Mouse (Mus musculus): ENCODE measurements at regions not wholly inside any gene's neighbourhood (a gene's known extent, or its start where the extent isn't known, plus 50 kb on each side); places are given as distances from the start of the nearest gene placed in this dataset.
A peak's percentile ranks its signal among the peaks of the same experiment; 100 is the strongest.

GRCm38 (mm10) chr4:153542631-153543031 lies 60.0 kb upstream of the Ajap1 start:
- Histone ChIP-seq H3K4me3 (no peak overlapping the region), H3K27ac (no peak overlapping the region), H3K4me1 (replicated peaks) (peaks cover 35% of the 10 kb centered on the region), H3K4me2 (no peak overlapping the region), H3K9me3 (no peaks in the 10 kb centered on the region), H3K9ac (no peak overlapping the region), H3K36me3 (no peaks in the 10 kb centered on the region), H3K27me3 (peaks cover 9% of the 10 kb centered on the region; the same call in 1 of the 2 replicates)
- no peak for ATAC-seq (ENCODE audit: low FRiP score)
- WGBS = 73% methylated on average over 13 of the region's 13 CpGs

GRCm38 (mm10) chr4:153543900-153544648 lies 61.5 kb upstream of the Ajap1 start:
- 46% methylated on average over 24 of the region's 24 CpGs for WGBS
- Histone ChIP-seq H3K4me2 (no peak overlapping the region), H3K27me3 (peaks cover 9% of the 10 kb centered on the region; the same call in 1 of the 2 replicates)

GRCm38 (mm10) chr4:153546709-153547108 lies 64.1 kb upstream of the Ajap1 start:
- no peak for ATAC-seq (ENCODE audit: low FRiP score)
- 83% methylated on average over 7 of the region's 7 CpGs for WGBS
- Histone ChIP-seq H3K36me3 (no peaks in the 10 kb centered on the region), H3K4me3 (no peak overlapping the region), H3K27me3 (peaks cover 9% of the 10 kb centered on the region; the same call in 1 of the 2 replicates), H3K4me1 (replicated peaks) (peaks cover 44% of the 10 kb centered on the region), H3K9ac (no peak overlapping the region), H3K9me3 (no peaks in the 10 kb centered on the region), H3K4me2 (no peak overlapping the region), H3K27ac (peak overlapping the region; percentile 70)

More at GRCm38 (mm10) chr4:153543900-153544648, 61.5 kb upstream of the Ajap1 start:
- no peak overlapping the region; the same call in 1 of the 2 replicates for H3K27ac ChIP-seq
- ATAC-seq (ENCODE audit: low FRiP score) = no peak
- no peaks in the 10 kb centered on the region for H3K9me3 ChIP-seq
- H3K4me1 ChIP-seq (replicated peaks) = peaks cover 44% of the 10 kb centered on the region
- H3K36me3 ChIP-seq = no peaks in the 10 kb centered on the region
- H3K9ac ChIP-seq = no peak overlapping the region
- H3K4me3 ChIP-seq = no peak overlapping the region

- ATAC-seq (ENCODE audit: low FRiP score) = no peak; the same call in 1 of the 2 replicates
- Histone ChIP-seq H3K36me3 (no peaks in the 10 kb centered on the region), H3K27me3 (peaks cover 9% of the 10 kb centered on the region; the same call in 1 of the 2 replicates), H3K4me2 (no peak overlapping the region), H3K4me3 (no peak overlapping the region), H3K9ac (no peak overlapping the region), H3K27ac (peak overlapping the region; percentile 70), H3K9me3 (no peaks in the 10 kb centered on the region), H3K4me1 (replicated peaks) (peaks cover 41% of the 10 kb centered on the region)
- 83% methylated on average over 5 of the region's 5 CpGs for WGBS
Observed at GRCm38 (mm10) chr4:153547111-153547510, 64.5 kb upstream of the Ajap1 start.

GRCm38 (mm10) chr4:153547871-153548270 lies 65.3 kb upstream of the Ajap1 start:
- Histone ChIP-seq H3K27me3 (peaks cover 8% of the 10 kb centered on the region; the same call in 1 of the 2 replicates), H3K36me3 (no peaks in the 10 kb centered on the region), H3K9me3 (no peaks in the 10 kb centered on the region), H3K4me1 (replicated peaks) (peaks cover 34% of the 10 kb centered on the region), H3K9ac (no peak overlapping the region), H3K27ac (no peak overlapping the region), H3K4me3 (no peak overlapping the region), H3K4me2 (no peak overlapping the region)
- ATAC-seq (ENCODE audit: low FRiP score) = no peak
- 43% methylated on average over 13 of the region's 13 CpGs for WGBS

- Histone ChIP-seq H3K27me3 (no peaks in the 10 kb centered on the region), H3K36me3 (no peaks in the 10 kb centered on the region), H3K9ac (no peak overlapping the region), H3K4me2 (no peak overlapping the region), H3K4me1 (replicated peaks) (peaks cover 12% of the 10 kb centered on the region), H3K4me3 (no peak overlapping the region), H3K27ac (no peak overlapping the region), H3K9me3 (no peaks in the 10 kb centered on the region)
- ATAC-seq (ENCODE audit: low FRiP score) = no peak
- WGBS = 91% methylated on average over 7 of the region's 7 CpGs
Observed at GRCm38 (mm10) chr4:153551291-153551690, 68.7 kb upstream of the Ajap1 start.

GRCm38 (mm10) chr4:153552483-153552882 lies 69.9 kb upstream of the Ajap1 start:
- Histone ChIP-seq H3K4me1 (replicated peaks) (peaks cover 11% of the 10 kb centered on the region), H3K36me3 (no peaks in the 10 kb centered on the region), H3K4me3 (no peak overlapping the region), H3K27me3 (no peaks in the 10 kb centered on the region), H3K27ac (no peak overlapping the region), H3K9ac (no peak overlapping the region), H3K4me2 (no peak overlapping the region), H3K9me3 (no peaks in the 10 kb centered on the region)
- 40% methylated on average over 4 of the region's 4 CpGs for WGBS
- ATAC-seq (ENCODE audit: low FRiP score) = no peak

- ATAC-seq (ENCODE audit: low FRiP score) = no peak
- no peaks in the 10 kb centered on the region for H3K27me3 ChIP-seq
- no peaks in the 10 kb centered on the region for H3K9me3 ChIP-seq
- no peaks in the 10 kb centered on the region for H3K36me3 ChIP-seq
- H3K9ac ChIP-seq = no peak overlapping the region
- peaks cover 15% of the 10 kb centered on the region for H3K4me1 ChIP-seq (replicated peaks)
- no peak overlapping the region for H3K27ac ChIP-seq
- H3K4me3 ChIP-seq = no peak overlapping the region
- H3K4me2 ChIP-seq = no peak overlapping the region
- 81% methylated on average over 19 of the region's 19 CpGs for WGBS
Observed at GRCm38 (mm10) chr4:153557812-153558608, 75.4 kb upstream of the Ajap1 start.

- no peaks in the 10 kb centered on the region for H3K27me3 ChIP-seq
- H3K9me3 ChIP-seq = no peaks in the 10 kb centered on the region
- H3K4me3 ChIP-seq = no peak overlapping the region
- ATAC-seq (ENCODE audit: low FRiP score) = no peak
- H3K4me2 ChIP-seq = no peak overlapping the region
- H3K36me3 ChIP-seq = no peaks in the 10 kb centered on the region
- peaks cover 15% of the 10 kb centered on the region for H3K4me1 ChIP-seq (replicated peaks)
- WGBS = 80% methylated on average over 4 of the region's 4 CpGs
- H3K27ac ChIP-seq = no peak overlapping the region
- no peak overlapping the region for H3K9ac ChIP-seq
Observed at GRCm38 (mm10) chr4:153559568-153559967, 77.0 kb upstream of the Ajap1 start.

- Histone ChIP-seq H3K4me3 (no peak overlapping the region), H3K4me1 (replicated peaks) (peaks cover 15% of the 10 kb centered on the region), H3K9me3 (no peaks in the 10 kb centered on the region), H3K4me2 (no peak overlapping the region), H3K27ac (no peak overlapping the region), H3K27me3 (no peaks in the 10 kb centered on the region), H3K9ac (no peak overlapping the region), H3K36me3 (no peaks in the 10 kb centered on the region)
- no peak for ATAC-seq (ENCODE audit: low FRiP score)
- 58% methylated on average over 11 of the region's 11 CpGs for WGBS
Observed at GRCm38 (mm10) chr4:153560193-153560592, 77.6 kb upstream of the Ajap1 start.

- H3K9ac ChIP-seq = no peak overlapping the region
- no peak overlapping the region for H3K27ac ChIP-seq
- H3K4me2 ChIP-seq = no peak overlapping the region
- no peaks in the 10 kb centered on the region for H3K36me3 ChIP-seq
- no peak overlapping the region for H3K4me3 ChIP-seq
- no peaks in the 10 kb centered on the region for H3K9me3 ChIP-seq
- no peaks in the 10 kb centered on the region for H3K27me3 ChIP-seq
- ATAC-seq (ENCODE audit: low FRiP score) = no peak
- 15% methylated on average over 6 of the region's 6 CpGs for WGBS
- H3K4me1 ChIP-seq (replicated peaks) = peaks cover 15% of the 10 kb centered on the region
Observed at GRCm38 (mm10) chr4:153560956-153561355, 78.3 kb upstream of the Ajap1 start.

GRCm38 (mm10) chr4:153561991-153562390 lies 79.4 kb upstream of the Ajap1 start:
- Histone ChIP-seq H3K9ac (no peak overlapping the region), H3K4me2 (no peak overlapping the region), H3K4me1 (replicated peaks) (peaks cover 15% of the 10 kb centered on the region), H3K36me3 (no peaks in the 10 kb centered on the region), H3K4me3 (no peak overlapping the region), H3K27ac (no peak overlapping the region), H3K27me3 (no peaks in the 10 kb centered on the region), H3K9me3 (no peaks in the 10 kb centered on the region)
- WGBS = 84% methylated on average over 3 of the region's 3 CpGs
- ATAC-seq (ENCODE audit: low FRiP score) = no peak
